Mouse (Mus musculus): ENCODE data around the gene Saa4. TPM values are rescaled to one million over a fixed set of nuclear protein-coding genes. Genes with fewer than 3 reads are reported as not detected.
"Not testable (repeated sequence)": the region's sequence is repeated elsewhere in the genome, so short reads cannot be mapped to it uniquely, and the experiment has no call there.

Gene Saa4
- 0.08 TPM in 1 of 2 replicates, not detected in the other for polyA plus RNA-seq (2015; fragmentation: Nextera tagmentation; extraction: Ambion mirVana)

- H3K9ac ChIP-seq = no peak within 1 kb of the TSS
- H3K4me2 ChIP-seq = no peak within 1 kb of the TSS
- no peaks in the 10 kb centered on the region for H3K27me3 ChIP-seq
- H3K4me3 ChIP-seq = no peak within 1 kb of the TSS
- no peak within 1 kb of the TSS for H3K27ac ChIP-seq
- 85% methylated on average over 4 of the region's 4 CpGs for WGBS
- ATAC-seq = no peak
- H3K36me3 ChIP-seq (ENCODE audit: poor library complexity, severe bottlenecking) = no peaks in the 10 kb centered on the region
- H3K4me1 ChIP-seq = no peaks in the 10 kb centered on the region
- H3K9me3 ChIP-seq (replicated peaks) = no peaks in the 10 kb centered on the region
These were observed at the start of gene Saa4 for GRCm38 (mm10) chr7:46732458-46732857. Saa4 (minus strand) TSS chr7:46732603.

GRCm38 (mm10) chr7:46770706-46771105 is 38.3 kb upstream of the Saa4 start:
- H3K27ac ChIP-seq = no peak overlapping the region
- no peak overlapping the region for H3K4me3 ChIP-seq
- no peaks in the 10 kb centered on the region for H3K9me3 ChIP-seq (replicated peaks)
- peaks cover 86% of the 10 kb centered on the region for H3K36me3 ChIP-seq (ENCODE audit: poor library complexity, severe bottlenecking)
- ATAC-seq = no peak
- H3K4me2 ChIP-seq = no peak overlapping the region
- no peak overlapping the region for H3K9ac ChIP-seq
- no peaks in the 10 kb centered on the region for H3K27me3 ChIP-seq
- H3K4me1 ChIP-seq = no peaks in the 10 kb centered on the region
- WGBS = 66% methylated on average over 4 of the region's 4 CpGs

GRCm38 (mm10) chr7:46768451-46768850 is 36.0 kb upstream of the Saa4 start:
- no peaks in the 10 kb centered on the region for H3K9me3 ChIP-seq (replicated peaks)
- H3K4me2 ChIP-seq = no peak overlapping the region
- no peaks in the 10 kb centered on the region for H3K27me3 ChIP-seq
- H3K4me1 ChIP-seq = no peaks in the 10 kb centered on the region
- no peak overlapping the region for H3K4me3 ChIP-seq
- no peak for ATAC-seq
- 96% methylated on average over 7 of the region's 7 CpGs for WGBS
- H3K9ac ChIP-seq = no peak overlapping the region
- peaks cover 84% of the 10 kb centered on the region for H3K36me3 ChIP-seq (ENCODE audit: poor library complexity, severe bottlenecking)
- no peak overlapping the region for H3K27ac ChIP-seq

- H3K27me3 ChIP-seq = no peaks in the 10 kb centered on the region
- H3K4me3 ChIP-seq = no peak overlapping the region
- no peak overlapping the region for H3K27ac ChIP-seq
- ATAC-seq = no peak
- no peak overlapping the region for H3K4me2 ChIP-seq
- H3K9ac ChIP-seq = no peak overlapping the region
- H3K4me1 ChIP-seq = no peaks in the 10 kb centered on the region
- H3K9me3 ChIP-seq (replicated peaks) = no peaks in the 10 kb centered on the region
- H3K36me3 ChIP-seq (ENCODE audit: poor library complexity, severe bottlenecking) = peaks cover 85% of the 10 kb centered on the region
These were observed 35.0 kb upstream of the Saa4 start for GRCm38 (mm10) chr7:46767371-46767770.

- Histone ChIP-seq H3K9me3 (replicated peaks) (no peaks in the 10 kb centered on the region), H3K27me3 (no peaks in the 10 kb centered on the region), H3K27ac (no peak overlapping the region), H3K4me1 (no peaks in the 10 kb centered on the region), H3K9ac (no peak overlapping the region), H3K36me3 (ENCODE audit: poor library complexity, severe bottlenecking) (peaks cover 93% of the 10 kb centered on the region), H3K4me3 (no peak overlapping the region), H3K4me2 (no peak overlapping the region)
- WGBS = 65% methylated on average over 8 of the region's 8 CpGs
- ATAC-seq = no peak
These were observed 32.3 kb upstream of the Saa4 start for GRCm38 (mm10) chr7:46764672-46765071.

GRCm38 (mm10) chr7:46762601-46763000 is 30.2 kb upstream of the Saa4 start:
- WGBS = 94% methylated on average over 5 of the region's 5 CpGs
- H3K27me3 ChIP-seq = no peaks in the 10 kb centered on the region
- ATAC-seq = no peak

GRCm38 (mm10) chr7:46761049-46761795 is 28.8 kb upstream of the Saa4 start:
- H3K4me1 ChIP-seq = no peaks in the 10 kb centered on the region
- 75% methylated on average over 11 of the region's 11 CpGs for WGBS
- no peak overlapping the region for H3K27ac ChIP-seq
- no peak overlapping the region for H3K4me3 ChIP-seq
- no peak for ATAC-seq
- no peaks in the 10 kb centered on the region for H3K9me3 ChIP-seq (replicated peaks)
- no peak overlapping the region for H3K4me2 ChIP-seq
- no peaks in the 10 kb centered on the region for H3K27me3 ChIP-seq
- H3K36me3 ChIP-seq (ENCODE audit: poor library complexity, severe bottlenecking) = peaks cover 74% of the 10 kb centered on the region
- H3K9ac ChIP-seq = no peak overlapping the region

More at GRCm38 (mm10) chr7:46762601-46763000, 30.2 kb upstream of the Saa4 start:
- Histone ChIP-seq H3K4me1 (no peaks in the 10 kb centered on the region), H3K9ac (no peak overlapping the region), H3K4me3 (no peak overlapping the region), H3K27ac (no peak overlapping the region), H3K9me3 (replicated peaks) (no peaks in the 10 kb centered on the region), H3K4me2 (no peak overlapping the region), H3K36me3 (ENCODE audit: poor library complexity, severe bottlenecking) (peaks cover 86% of the 10 kb centered on the region)

- H3K4me2 ChIP-seq = no peak within 1 kb of the TSS
- 85% methylated on average over 3 of the region's 3 CpGs for WGBS
- H3K4me1 ChIP-seq = no peaks in the 10 kb centered on the region
- H3K4me3 ChIP-seq = no peak within 1 kb of the TSS
- no peaks in the 10 kb centered on the region for H3K9me3 ChIP-seq (replicated peaks)
- H3K36me3 ChIP-seq (ENCODE audit: poor library complexity, severe bottlenecking) = no peaks in the 10 kb centered on the region
- no peak within 1 kb of the TSS for H3K27ac ChIP-seq
- ATAC-seq = no peak
- H3K27me3 ChIP-seq = no peaks in the 10 kb centered on the region
- H3K9ac ChIP-seq = no peak within 1 kb of the TSS
These were observed 19.1 kb upstream of the Saa4 start, which contains the start of gene Saa2 for GRCm38 (mm10) chr7:46751490-46751889. Saa2 (plus strand) TSS chr7:46751790.

- H3K4me3 ChIP-seq = no peak overlapping the region
- H3K27ac ChIP-seq = no peak overlapping the region
- H3K4me2 ChIP-seq = no peak overlapping the region
- H3K9ac ChIP-seq = no peak overlapping the region
- H3K27me3 ChIP-seq = no peaks in the 10 kb centered on the region
- H3K9me3 ChIP-seq (replicated peaks) = no peaks in the 10 kb centered on the region
- 39% methylated on average over 3 of the region's 3 CpGs for whole genome bisulfite sequencing
- H3K4me1 ChIP-seq = no peaks in the 10 kb centered on the region
- no peaks in the 10 kb centered on the region for H3K36me3 ChIP-seq (ENCODE audit: poor library complexity, severe bottlenecking)
- ATAC-seq = no peak
These were observed 16.1 kb upstream of the Saa4 start for GRCm38 (mm10) chr7:46748459-46748858.

GRCm38 (mm10) chr7:46746381-46746780 is 14.0 kb upstream of the Saa4 start:
- H3K4me3 ChIP-seq = no peak overlapping the region
- H3K4me1 ChIP-seq = no peaks in the 10 kb centered on the region
- H3K9ac ChIP-seq = no peak overlapping the region
- H3K27ac ChIP-seq = no peak overlapping the region
- no peaks in the 10 kb centered on the region for H3K27me3 ChIP-seq
- H3K4me2 ChIP-seq = no peak overlapping the region
- no peaks in the 10 kb centered on the region for H3K9me3 ChIP-seq (replicated peaks)
- WGBS = 90% methylated on average over 7 of the region's 7 CpGs
- ATAC-seq = no peak
- H3K36me3 ChIP-seq (ENCODE audit: poor library complexity, severe bottlenecking) = no peaks in the 10 kb centered on the region

GRCm38 (mm10) chr7:46745816-46746215 is 13.4 kb upstream of the Saa4 start:
- Histone ChIP-seq H3K4me3 (no peak overlapping the region), H3K4me2 (no peak overlapping the region), H3K27me3 (no peaks in the 10 kb centered on the region), H3K27ac (no peak overlapping the region), H3K4me1 (no peaks in the 10 kb centered on the region), H3K9ac (no peak overlapping the region), H3K9me3 (replicated peaks) (no peaks in the 10 kb centered on the region), H3K36me3 (ENCODE audit: poor library complexity, severe bottlenecking) (no peaks in the 10 kb centered on the region)
- no peak for ATAC-seq
- WGBS = 88% methylated on average over 3 of the region's 3 CpGs

- H3K9me3 ChIP-seq (replicated peaks); H3K4me1 ChIP-seq; H3K4me2 ChIP-seq; H3K27ac ChIP-seq; H3K9ac ChIP-seq; ATAC-seq; H3K36me3 ChIP-seq (ENCODE audit: poor library complexity, severe bottlenecking); H3K27me3 ChIP-seq; H3K4me3 ChIP-seq: not testable (repeated sequence)
- WGBS = 83% methylated on average over 3 of the region's 3 CpGs
These were observed 10.5 kb upstream of the Saa4 start, which contains the start of gene Saa1 for GRCm38 (mm10) chr7:46742880-46743279. Saa1 (minus strand) TSS chr7:46742980.

- ATAC-seq; H3K36me3 ChIP-seq (ENCODE audit: poor library complexity, severe bottlenecking); H3K27me3 ChIP-seq; H3K4me3 ChIP-seq; H3K27ac ChIP-seq; H3K4me2 ChIP-seq; H3K4me1 ChIP-seq; H3K9me3 ChIP-seq (replicated peaks); H3K9ac ChIP-seq: not testable (repeated sequence)
- 81% methylated on average over 5 of the region's 5 CpGs for WGBS
These were observed 7.6 kb upstream of the Saa4 start for GRCm38 (mm10) chr7:46740041-46740440.
